Mouse (Mus musculus) olfactory bulb, adult 2 months (tissue): ENCODE results near the gene Unc45a. TPM values are rescaled to one million over a fixed set of nuclear protein-coding genes. Genes with fewer than 3 reads are reported as not detected.

Experiments used
- H3K27ac ChIP-seq: fragments of 200-500 bp; 2 replicates; pipeline ENCODE4 v1.5.1; 2012; ENCODE audit warnings: low read depth, low read length; ENCODE audit not compliant: insufficient read depth
- H3K4me1 ChIP-seq: fragments of 200-500 bp; 2 replicates; pipeline ENCODE4 v1.6.1; 2012; ENCODE audit warnings: low read length; ENCODE audit not compliant: control insufficient read depth, insufficient read depth
- H3K4me3 ChIP-seq: fragments of 200-500 bp; 2 replicates; pipeline ENCODE4 v1.5.1; 2012; ENCODE audit warnings: mild to moderate bottlenecking, low read depth, low read length, moderate library complexity; ENCODE audit not compliant: insufficient read depth
- CTCF ChIP-seq: fragments of 200-500 bp; IDR thresholded peaks from 2 replicates; pipeline ENCODE4 v1.5.1; 2012; ENCODE audit warnings: low read depth, mild to moderate bottlenecking, low read length, moderate library complexity; ENCODE audit not compliant: insufficient read depth
- POLR2A ChIP-seq: fragments of 200-500 bp; IDR thresholded peaks from 2 replicates; pipeline ENCODE4 v1.6.1; 2012; ENCODE audit warnings: mild to moderate bottlenecking, low read depth, low read length, moderate library complexity; ENCODE audit not compliant: insufficient read depth
- WGBS: fragments of 180-500 bp; shearing (Covaris S2); methylation state at CpG from one replicate; pipeline ENCODE4 v1.1.7; 2018; 5-methylcytosine and 5-hydroxymethylcytosine counted together
- polyA plus RNA-seq: library from polyadenylated mRNA; stranded (reverse); fragments of >200 nt; gene quantifications from 2 replicates; pipeline ENCODE4 v1.2.4, GENCODE M21; 2012; ENCODE audit warnings: low replicate concordance; ENCODE audit not compliant: missing spikeins, insufficient read depth, insufficient read length

Gene Unc45a
- polyA plus RNA-seq, 1 experiment: not detected

DNA sequence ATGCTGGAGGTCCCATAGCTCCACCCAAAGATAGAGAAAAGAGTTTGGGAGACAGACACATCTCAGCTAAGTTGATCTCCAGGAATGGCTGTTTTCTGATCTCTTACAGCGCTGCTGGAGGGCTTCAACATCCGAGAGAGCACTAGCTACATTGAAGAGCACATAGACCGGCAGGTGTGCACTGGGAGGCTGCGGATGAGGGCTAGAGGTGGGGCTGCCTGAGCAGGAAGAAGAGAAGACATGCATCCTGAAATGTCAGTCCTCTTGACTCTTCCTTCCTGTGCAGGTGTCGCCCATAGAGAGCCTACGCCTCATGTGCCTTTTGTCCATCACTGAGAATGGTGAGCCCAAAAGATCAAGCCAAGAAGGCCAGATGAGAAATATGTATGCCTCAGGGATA is 55.1 kb downstream of the Unc45a start:
- Histone ChIP-seq H3K27ac (no peak overlapping the region), H3K4me3 (no peak overlapping the region), H3K4me1 (no peaks in the 10 kb centered on the region)
- WGBS: 96% methylated on average over 6 of the region's 6 CpGs
- TF ChIP-seq POLR2A (no peak), CTCF (no peak)

- WGBS: 93% methylated on average over 5 of the region's 5 CpGs
- TF ChIP-seq CTCF: no peak
- no peak for TF ChIP-seq POLR2A
- H3K4me3 ChIP-seq: no peak overlapping the region
- H3K27ac ChIP-seq: no peak overlapping the region
- H3K4me1 ChIP-seq: no peaks in the 10 kb centered on the region
Observed at GRCm38 (mm10) chr7:80284391-80284790, 56.4 kb downstream of the Unc45a start.

GRCm38 (mm10) chr7:80283226-80283918 is 57.4 kb downstream of the Unc45a start:
- 88% methylated on average over 3 of the region's 3 CpGs for WGBS
- Histone ChIP-seq H3K4me1 (no peaks in the 10 kb centered on the region), H3K4me3 (no peak overlapping the region), H3K27ac (no peak overlapping the region)
- TF ChIP-seq POLR2A (no peak), CTCF (no peak)

DNA sequence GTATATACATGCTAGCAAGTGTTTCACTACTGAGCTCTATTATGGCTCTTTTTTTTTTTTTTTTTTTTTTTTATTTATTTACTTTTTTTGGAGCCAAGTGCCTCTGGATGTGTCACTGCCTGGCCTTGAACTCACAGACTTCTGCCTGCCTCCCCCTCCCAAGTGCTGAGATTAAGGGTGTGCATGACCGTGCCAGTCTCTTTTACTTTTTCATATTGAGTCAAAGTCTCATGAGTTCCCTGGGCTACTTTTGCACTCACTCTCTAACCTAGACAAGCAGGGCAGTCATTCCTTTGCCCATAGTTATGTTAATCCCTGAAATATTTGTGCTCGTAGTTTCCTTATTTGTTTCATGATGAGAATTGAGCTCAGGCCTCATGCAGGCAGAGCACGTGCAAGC is 59.2 kb downstream of the Unc45a start:
- WGBS: 76% methylated on average over 3 of the region's 3 CpGs

GRCm38 (mm10) chr7:80280998-80281397 is 59.8 kb downstream of the Unc45a start:
- no peaks in the 10 kb centered on the region for H3K4me1 ChIP-seq

More for the DNA sequence above, 59.2 kb downstream of the Unc45a start:
- TF ChIP-seq POLR2A (no peak), CTCF (no peak)
- no peak overlapping the region for H3K4me3 ChIP-seq
- no peak overlapping the region for H3K27ac ChIP-seq
- no peaks in the 10 kb centered on the region for H3K4me1 ChIP-seq

DNA sequence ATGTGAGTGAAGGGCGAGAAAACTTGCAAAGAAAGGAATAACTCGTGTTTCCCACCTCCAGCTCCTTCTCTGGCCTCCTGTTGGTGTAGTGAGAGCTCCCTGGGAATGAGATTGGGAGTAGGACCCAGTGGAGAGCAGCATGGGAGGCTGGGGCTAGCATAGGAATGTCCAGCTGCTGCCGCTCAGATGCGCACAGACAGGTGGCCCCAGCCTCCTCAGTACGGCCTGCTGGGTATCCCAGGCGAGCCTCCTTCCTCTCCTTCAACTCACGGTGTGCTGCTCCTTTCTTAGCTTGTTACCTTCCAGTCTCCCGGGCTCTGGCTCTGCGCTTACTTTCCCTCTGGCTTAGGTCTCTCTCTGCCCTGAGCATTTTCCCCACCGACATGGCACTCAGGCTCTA is 60.8 kb downstream of the Unc45a start:
- Histone ChIP-seq H3K27ac (no peak overlapping the region), H3K4me3 (no peak overlapping the region), H3K4me1 (no peaks in the 10 kb centered on the region)
- TF ChIP-seq POLR2A (no peak), CTCF (no peak)
- WGBS: 84% methylated on average over 10 of the region's 10 CpGs

More at GRCm38 (mm10) chr7:80280998-80281397, 59.8 kb downstream of the Unc45a start:
- WGBS: 95% methylated on average over 2 of the region's 2 CpGs
- TF ChIP-seq CTCF (no peak), POLR2A (no peak)
- Histone ChIP-seq H3K4me3 (no peak overlapping the region), H3K27ac (no peak overlapping the region)

DNA sequence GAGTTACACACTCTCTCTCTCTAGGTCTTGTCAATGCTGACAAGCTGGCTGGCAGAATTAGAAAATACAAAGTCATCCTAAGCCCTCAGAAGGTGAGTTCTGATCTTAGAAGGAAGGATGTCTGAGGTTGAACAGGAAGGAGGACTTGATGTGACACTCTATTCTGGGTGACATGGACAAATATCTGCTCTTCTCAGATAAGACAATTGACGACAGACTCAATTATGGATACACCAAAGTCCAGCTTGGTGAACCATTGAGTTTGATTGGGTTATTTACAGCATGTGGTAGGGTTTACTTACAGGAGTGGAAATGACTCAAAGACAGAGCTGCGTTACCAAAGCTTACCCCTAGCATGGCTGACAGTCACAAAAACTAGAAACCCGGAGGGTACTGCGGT is 64.4 kb downstream of the Unc45a start:
- no peak overlapping the region for H3K4me3 ChIP-seq
- 96% methylated on average over 4 of the region's 4 CpGs for WGBS
- H3K4me1 ChIP-seq: no peaks in the 10 kb centered on the region
- no peak overlapping the region for H3K27ac ChIP-seq
- TF ChIP-seq POLR2A (no peak), CTCF (no peak)

Other genes with a start within 250 kb of the Unc45a start
- not detected in 2 replicates for gene Idh2, start 225.6 kb downstream of the Unc45a start, polyA plus RNA-seq
- not detected in 2 replicates for gene Sema4b, start 154.2 kb downstream of the Unc45a start, polyA plus RNA-seq
- gene Cib1, start 108.2 kb downstream of the Unc45a start, polyA plus RNA-seq: not detected in 2 replicates
- not detected in 2 replicates for gene Gdpgp1, start 108.1 kb downstream of the Unc45a start, polyA plus RNA-seq
- gene Ttll13, start 94.6 kb downstream of the Unc45a start, polyA plus RNA-seq: not detected in 2 replicates
- not detected in 2 replicates for gene Ngrn, start 79.8 kb downstream of the Unc45a start, polyA plus RNA-seq
- gene Vps33b, start 71.4 kb downstream of the Unc45a start, polyA plus RNA-seq: not detected in 2 replicates
- not detected in 2 replicates for gene Prc1, start 46.6 kb downstream of the Unc45a start, polyA plus RNA-seq
- not detected in 2 replicates for gene Rccd1, start 16.6 kb downstream of the Unc45a start, polyA plus RNA-seq
- gene Hddc3, start 2.1 kb upstream of the Unc45a start, polyA plus RNA-seq: not detected in 2 replicates
- gene Man2a2, start 30.4 kb upstream of the Unc45a start, polyA plus RNA-seq: 117 and 148 TPM in 2 replicates
- gene Fes, start 46.9 kb upstream of the Unc45a start, polyA plus RNA-seq: not detected in 2 replicates
- gene Furin, start 64.4 kb upstream of the Unc45a start, polyA plus RNA-seq: not detected in 2 replicates
- not detected in 2 replicates for gene Blm, start 194.1 kb upstream of the Unc45a start, polyA plus RNA-seq